Mouse (Mus musculus) lung, adult 2 months (tissue): ENCODE measurements at regions not wholly inside any gene's neighbourhood (a gene's known extent, or its start where the extent isn't known, plus 50 kb on each side); places are given as distances from the start of the nearest gene placed in this dataset.

ENCODE experiments used
- CTCF ChIP-seq: fragments of 200-500 bp; IDR thresholded peaks from 2 replicates; pipeline ENCODE4 v1.5.1; 2011; ENCODE audit warnings: mild to moderate bottlenecking, low read length, control low read depth; ENCODE audit not compliant: insufficient read depth
- POLR2A ChIP-seq: fragments of 200-500 bp; IDR thresholded peaks from 2 replicates; pipeline ENCODE4 v1.6.1; 2011; ENCODE audit warnings: low read depth, mild to moderate bottlenecking, control low read depth, low read length, borderline replicate concordance; ENCODE audit errors: extremely low read depth

- TF ChIP-seq CTCF (no peak), POLR2A (no peak)
These were observed 89.7 kb upstream of the Barx2 start for GRCm38 (mm10) chr9:32002924-32003323.
